Comparison of ENCODE assay signal across 11 mouse cellular contexts in the genomic region with DNA sequence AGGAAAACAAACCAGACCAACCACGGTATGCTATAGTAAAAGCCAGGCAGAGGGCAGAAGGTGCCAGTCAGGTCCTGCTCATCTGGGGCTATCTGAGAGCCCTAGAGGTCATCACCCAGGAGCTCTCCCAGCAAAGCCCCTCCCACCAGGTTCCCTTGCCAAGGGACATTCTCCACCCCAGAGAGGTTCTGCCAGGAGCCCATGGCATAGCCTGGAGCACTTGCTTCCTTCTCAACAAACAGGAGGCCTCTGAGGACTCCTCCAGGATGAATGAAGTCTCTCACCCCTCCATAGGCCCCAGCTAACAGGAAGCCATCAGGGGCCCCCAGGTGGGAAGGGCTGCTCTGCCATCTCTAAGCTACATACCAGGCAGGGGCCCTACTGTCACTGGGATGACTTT.
DNase-seq lines count a peak whose midpoint lies in the region; ATAC-seq and TF ChIP-seq lines count a peak whose summit lies in the region.
"Had no signal": no experiment of that assay in that cellular context is flagged by ENCODE, and none has a peak within 500 bp of the region (broad histone marks: within the 10 kb centered on the region; RNA-seq: fewer than 3 reads in every experiment).

No protein-coding gene starts in this region.

- no peaks in the 10 kb centered on the region for H3K9me3 ChIP-seq in intestine, embryonic 15.5 days
- H3K9me3 ChIP-seq in intestine, postnatal 0 days (ENCODE audit: control insufficient read depth), result no peaks in the 10 kb centered on the region
- no peaks in the 10 kb centered on the region for H3K9me3 ChIP-seq in embryonic facial prominence, embryonic 15.5 days (replicated peaks)
- no peaks in the 10 kb centered on the region for H3K9me3 ChIP-seq in forebrain, embryonic 14.5 days (replicated peaks; ENCODE audit: control insufficient read depth, low read length)

- no peak for TF ChIP-seq CTCF in intestine, postnatal 0 days (IDR thresholded peaks at IDR 0.05; ENCODE audit: low read depth)

- H3K4me1 ChIP-seq in intestine, embryonic 15.5 days (replicated peaks), result peaks cover 28% of the 10 kb centered on the region
- H3K4me1 ChIP-seq in intestine, postnatal 0 days (replicated peaks; ENCODE audit: control insufficient read depth, insufficient read depth, low read length), result peaks cover 9% of the 10 kb centered on the region
- peaks cover 51% of the 10 kb centered on the region for H3K4me1 ChIP-seq in embryonic facial prominence, embryonic 15.5 days
- H3K4me1 ChIP-seq in forebrain, embryonic 14.5 days (ENCODE audit: control insufficient read depth, insufficient read depth, low read length), result no peaks in the 10 kb centered on the region

- WGBS in intestine, embryonic 15.5 days, result 52% methylated on average over 1 of the region's 1 CpGs
- 57% methylated on average over 1 of the region's 1 CpGs for WGBS in intestine, postnatal 0 days
- WGBS in embryonic facial prominence, embryonic 15.5 days, result 72% methylated on average over 1 of the region's 1 CpGs
- 81% methylated on average over 1 of the region's 1 CpGs for WGBS in forebrain, embryonic 14.5 days

- no peaks in the 10 kb centered on the region for H3K36me3 ChIP-seq in intestine, embryonic 15.5 days
- no peaks in the 10 kb centered on the region for H3K36me3 ChIP-seq in intestine, postnatal 0 days (ENCODE audit: control insufficient read depth, insufficient read depth)
- no peaks in the 10 kb centered on the region for H3K36me3 ChIP-seq in embryonic facial prominence, embryonic 15.5 days
- no peaks in the 10 kb centered on the region for H3K36me3 ChIP-seq in forebrain, embryonic 14.5 days (ENCODE audit: control insufficient read depth, insufficient read depth, low read length)

- no peak overlapping the region for H3K9ac ChIP-seq in intestine, embryonic 15.5 days
- H3K9ac ChIP-seq in intestine, postnatal 0 days (ENCODE audit: low read depth, low read length), result no peak overlapping the region
- no peak overlapping the region for H3K9ac ChIP-seq in embryonic facial prominence, embryonic 15.5 days
- no peak overlapping the region for H3K9ac ChIP-seq in forebrain, embryonic 14.5 days (ENCODE audit: low read length)

- peak overlapping the region; percentile 40; the same call in 1 of the 2 replicates for H3K27ac ChIP-seq in intestine, embryonic 15.5 days
- no peak overlapping the region; the same call in 1 of the 2 replicates for H3K27ac ChIP-seq in intestine, postnatal 0 days (ENCODE audit: low read depth, low read length)
- H3K27ac ChIP-seq in embryonic facial prominence, embryonic 15.5 days (replicated peaks), result peak overlapping the region; percentile 51; the same call in 1 of the 2 replicates
- H3K27ac ChIP-seq in forebrain, embryonic 14.5 days (ENCODE audit: low read depth, low read length), result no peak overlapping the region

- no peaks in the 10 kb centered on the region for H3K27me3 ChIP-seq in intestine, embryonic 15.5 days (replicated peaks)
- H3K27me3 ChIP-seq in intestine, postnatal 0 days (replicated peaks; ENCODE audit: control insufficient read depth, insufficient read depth, low read length), result no peaks in the 10 kb centered on the region
- H3K27me3 ChIP-seq in embryonic facial prominence, embryonic 15.5 days, result no peaks in the 10 kb centered on the region
- H3K27me3 ChIP-seq in forebrain, embryonic 14.5 days (replicated peaks; ENCODE audit: control insufficient read depth, insufficient read depth, low read length), result no peaks in the 10 kb centered on the region

- H3K4me2 ChIP-seq in intestine, embryonic 15.5 days (replicated peaks), result no peak overlapping the region
- no peak overlapping the region for H3K4me2 ChIP-seq in intestine, postnatal 0 days (replicated peaks; ENCODE audit: low read depth)
- no peak overlapping the region for H3K4me2 ChIP-seq in embryonic facial prominence, embryonic 15.5 days (replicated peaks)
- no peak overlapping the region for H3K4me2 ChIP-seq in forebrain, embryonic 14.5 days (ENCODE audit: low read length)

- DNase-seq in T-cell, adult 2 months (ENCODE audit: low spot score), result peak; percentile 37
- DNase-seq in lung, postnatal 10 days, result peak; percentile 53
- DNase-seq in cerebellum, adult 8-10 months, result no peak
- no peak for DNase-seq in frontal cortex, adult 2 months (ENCODE audit: extremely low spot score in 1 of 2, low spot score in 1 of 2)
- DNase-seq in forebrain, embryonic 14.5 days (ENCODE audit: low spot score), result no peak
- DNase-seq: cerebellum, adult 2 months; heart, postnatal 10 days had no signal

- no peak for ATAC-seq in intestine, embryonic 15.5 days
- ATAC-seq in intestine, postnatal 0 days, result no peak
- no peak for ATAC-seq in embryonic facial prominence, embryonic 15.5 days (ENCODE audit: insufficient number of reproducible peaks, low FRiP score, low TSS enrichment, low read depth)
- no peak for ATAC-seq in forebrain, embryonic 14.5 days
- ATAC-seq: forebrain, embryonic 16.5 days had no signal

- no peak overlapping the region for H3K4me3 ChIP-seq in intestine, embryonic 15.5 days (replicated peaks)
- H3K4me3 ChIP-seq in intestine, postnatal 0 days (ENCODE audit: low read depth, low read length), result no peak overlapping the region
- H3K4me3 ChIP-seq in embryonic facial prominence, embryonic 15.5 days (replicated peaks), result no peak overlapping the region
- no peak overlapping the region for H3K4me3 ChIP-seq in forebrain, embryonic 14.5 days (ENCODE audit: low read depth, low read length)

Comparison
In these comparisons a context has a peak if more than half of its experiments do, and no peak if none do; other contexts are left out.
1. H3K27ac ChIP-seq: peak in intestine, embryonic 15.5 days (single experiment) and embryonic facial prominence, embryonic 15.5 days (single experiment); none in intestine, postnatal 0 days (single experiment) and forebrain, embryonic 14.5 days (single experiment).
2. DNase-seq: peak in T-cell, adult 2 months (single experiment) and lung, postnatal 10 days (single experiment); none in cerebellum, adult 8-10 months (single experiment), frontal cortex, adult 2 months (0 of 2) and forebrain, embryonic 14.5 days (single experiment).